In genomic region chr7:46391701-46392100, GRCm38 (mm10) we compare ENCODE assay signal across 25 mouse cellular contexts. TPM values are rescaled to one million over a fixed set of nuclear protein-coding genes. Genes with fewer than 3 reads are reported as not detected.
DNase-seq lines count a peak whose midpoint lies in the region; ATAC-seq and TF ChIP-seq lines count a peak whose summit lies in the region.
"Had no signal": no experiment of that assay in that cellular context is flagged by ENCODE, and none has a peak within 500 bp of the region (broad histone marks: within the 10 kb centered on the region; RNA-seq: fewer than 3 reads in every experiment).

No protein-coding gene starts in this region.

- whole genome bisulfite sequencing in bone marrow, adult 2 months: 3% methylated on average over 5 of the region's 5 CpGs
- WGBS in heart, embryonic 11.5 days (ENCODE audit: insufficient replicate concordance): 58% methylated on average over 5 of the region's 5 CpGs

- DNase-seq in cerebellum, adult 9-11 months: peak; percentile 37
- DNase-seq in cerebellum, adult 8-10 months: no peak
- DNase-seq in 416B (ENCODE audit: low read depth): peak; percentile 76
- DNase-seq in adrenal gland, adult 18-20 months (ENCODE audit: low spot score in 2 of 2): no peak
- DNase-seq in layer of hippocampus, postnatal 25 days (ENCODE audit: extremely low spot score in 1 of 2, low spot score in 1 of 2): no peak
- DNase-seq: adrenal gland, postnatal 36 days; cerebellum, postnatal 14 days; forebrain, postnatal 0 days; heart, postnatal 36 days had no signal

- H3K4me3 ChIP-seq in bone marrow, adult 2 months (replicated peaks; ENCODE audit: control insufficient read depth, low read depth, low read length): no peak overlapping the region
- H3K4me3 ChIP-seq in heart, embryonic 11.5 days (ENCODE audit: low read depth, low read length): no peak overlapping the region
- H3K4me3 ChIP-seq: embryonic facial prominence, embryonic 10.5 days; erythroblast, embryonic 14.5 days; heart, embryonic 10.5 days; intestine, embryonic 15.5 days; layer of hippocampus, adult 2 months; left cerebral cortex, adult 2 months; limb, embryonic 12.5 days; liver, embryonic 15.5 days; neural tube, embryonic 13.5 days had no signal

- TF ChIP-seq CTCF in bone marrow, adult 2 months (IDR thresholded peaks at IDR 0.05; ENCODE audit: control insufficient read depth, insufficient read depth, low read length): no peak

- H3K9ac ChIP-seq in heart, embryonic 11.5 days (ENCODE audit: low read depth, low read length): no peak overlapping the region
- H3K9ac ChIP-seq: forebrain, postnatal 0 days; intestine, embryonic 15.5 days; limb, embryonic 12.5 days; liver, embryonic 15.5 days; neural tube, embryonic 13.5 days had no signal

- peak overlapping the region; percentile 44 for H3K27ac ChIP-seq in bone marrow, adult 2 months (ENCODE audit: control insufficient read depth, insufficient read depth, low read depth, low read length, poor library complexity)
- H3K27ac ChIP-seq in heart, embryonic 11.5 days (ENCODE audit: low read depth, low read length): no peak overlapping the region
- H3K27ac ChIP-seq: embryonic facial prominence, embryonic 10.5 days; heart, embryonic 10.5 days; intestine, embryonic 15.5 days; layer of hippocampus, adult 2 months; left cerebral cortex, adult 2 months; limb, embryonic 12.5 days; liver, embryonic 15.5 days; neural tube, embryonic 13.5 days; stomach, postnatal 0 days had no signal

- no peak for TF ChIP-seq POLR2A in bone marrow, adult 2 months (IDR thresholded peaks at IDR 0.05; ENCODE audit: borderline replicate concordance, control insufficient read depth, low read depth, low read length)

- ATAC-seq in neutrophil, adult 5-6 weeks (ENCODE audit: extremely low read depth, insufficient number of reproducible peaks, low FRiP score, poor library complexity, severe bottlenecking): peak; percentile 35; the same call in 1 of the 2 replicates
- ATAC-seq in heart, embryonic 11.5 days (replicated peaks; ENCODE audit: insufficient number of reproducible peaks, low FRiP score, low TSS enrichment): no peak
- ATAC-seq: forebrain, postnatal 0 days; intestine, embryonic 15.5 days; midbrain, embryonic 16.5 days had no signal

- H3K4me1 ChIP-seq in bone marrow, adult 2 months (ENCODE audit: control insufficient read depth, insufficient read depth, low read length): peaks cover 5% of the 10 kb centered on the region; the same call in 1 of the 2 replicates
- H3K4me1 ChIP-seq in heart, embryonic 11.5 days (ENCODE audit: control insufficient read depth, insufficient read depth, low read length): peaks cover 4% of the 10 kb centered on the region

- no peaks in the 10 kb centered on the region for H3K36me3 ChIP-seq in heart, embryonic 11.5 days (ENCODE audit: control insufficient read depth, insufficient read depth, low read length)
- H3K36me3 ChIP-seq: embryonic facial prominence, embryonic 10.5 days; G1E; heart, embryonic 10.5 days; intestine, embryonic 15.5 days; limb, embryonic 12.5 days; liver, embryonic 15.5 days; neural tube, embryonic 13.5 days had no signal

- no peaks in the 10 kb centered on the region for H3K9me3 ChIP-seq in heart, embryonic 11.5 days (replicated peaks; ENCODE audit: control insufficient read depth, low read length)
- H3K9me3 ChIP-seq: embryonic facial prominence, embryonic 10.5 days; heart, embryonic 10.5 days; intestine, embryonic 15.5 days; limb, embryonic 12.5 days; liver, embryonic 15.5 days; neural tube, embryonic 13.5 days had no signal

- H3K4me2 ChIP-seq in heart, embryonic 11.5 days: no peak overlapping the region
- H3K4me2 ChIP-seq: intestine, embryonic 15.5 days; limb, embryonic 12.5 days; liver, embryonic 15.5 days; neural tube, embryonic 13.5 days had no signal

- H3K27me3 ChIP-seq in heart, embryonic 11.5 days (ENCODE audit: control insufficient read depth, insufficient read depth, low read length): peaks cover 36% of the 10 kb centered on the region

RNA-seq across cellular contexts. Expression of gene Kcnc1, which starts 4.6 kb away (rescaled TPM):
- 0.25 and 0.32 TPM in 2 replicates for polyA plus RNA-seq in bone marrow, adult 2 months (2011; ENCODE audit: insufficient read depth, insufficient read length, low replicate concordance, missing spikeins)
- total RNA-seq in neutrophil, adult 5-6 weeks (2017): 0.49 and 0.81 TPM in 2 replicates
- 0.21 and 0.27 TPM in 2 replicates for polyA plus RNA-seq in heart, embryonic 11.5 days (2014; fragmentation: Nextera tagmentation; extraction: Ambion mirVana)
- under 1 TPM; 0.19 to 0.36 TPM for total RNA-seq in adrenal gland, adult 18-20 months (2021)
- total RNA-seq in layer of hippocampus, postnatal 25 days (2021): 100 to 1,000 TPM; 105 to 112 TPM
- polyA plus RNA-seq: G1E; kidney, embryonic 16.5 days; liver, embryonic 15.5 days had no signal

RNA-seq across cellular contexts. Expression of gene Myod1, which starts 15.4 kb away (rescaled TPM):
- polyA plus RNA-seq in bone marrow, adult 2 months (2011; ENCODE audit: insufficient read depth, insufficient read length, low replicate concordance, missing spikeins): not detected in 2 replicates
- total RNA-seq in neutrophil, adult 5-6 weeks (2017): not detected in 2 replicates
- polyA plus RNA-seq in heart, embryonic 11.5 days (2014; fragmentation: Nextera tagmentation; extraction: Ambion mirVana): 0.87 and 1.5 TPM in 2 replicates
- total RNA-seq in adrenal gland, adult 18-20 months (2021): not detected
- total RNA-seq in layer of hippocampus, postnatal 25 days (2021): not detected
- total RNA-seq: adrenal gland, postnatal 36 days; forebrain, postnatal 0 days; heart, postnatal 36 days had no signal
- polyA plus RNA-seq: erythroblast, embryonic 14.5 days; forebrain, postnatal 0 days; G1E had no signal

Comparison
In these comparisons a context has a peak if more than half of its experiments do, and no peak if none do; other contexts are left out.
1. DNase-seq: peak in cerebellum, adult 9-11 months (single experiment) and 416B (single experiment); none in cerebellum, adult 8-10 months (single experiment), adrenal gland, adult 18-20 months (0 of 2) and layer of hippocampus, postnatal 25 days (0 of 2).
2. RNA of gene Kcnc1, which starts 4.6 kb away (total RNA-seq): 105 to 112 TPM in layer of hippocampus, postnatal 25 days; 0.49 to 0.81 TPM in neutrophil, adult 5-6 weeks and 0.19 to 0.36 TPM in adrenal gland, adult 18-20 months; every median in the first group is over 10 times any median in the second.